Mouse (Mus musculus) spleen, adult 2 months (tissue): ENCODE results near the gene Plgrkt. TPM values are rescaled to one million over a fixed set of nuclear protein-coding genes. Genes with fewer than 3 reads are reported as not detected.

Source experiments
- DNase-seq, 2 experiments: peaks; one replicate each; pipeline versions ENCODE4 v3.0.0 to v3.0.0-alpha.2; 2012 to 2021; ENCODE audit warnings: low spot score in 2 of 2, low read depth in 1 of 2
- H3K27ac ChIP-seq: fragments of 200-500 bp; 2 replicates; pipeline ENCODE4 v1.5.1; 2012; ENCODE audit warnings: low read length, inconsistent platforms; ENCODE audit not compliant: insufficient read depth
- H3K27me3 ChIP-seq: fragments of 200-500 bp; 2 replicates; pipeline ENCODE4 v1.6.1; 2012; ENCODE audit warnings: mild to moderate bottlenecking, moderate library complexity, low read length, inconsistent platforms; ENCODE audit not compliant: control insufficient read depth, insufficient read depth
- H3K36me3 ChIP-seq: fragments of 200-500 bp; 2 replicates; pipeline ENCODE4 v1.6.1; 2012; ENCODE audit warnings: mild to moderate bottlenecking, low read length, inconsistent platforms; ENCODE audit not compliant: control insufficient read depth, insufficient read depth
- H3K4me1 ChIP-seq: fragments of 200-500 bp; 2 replicates; pipeline ENCODE4 v1.6.1; 2011; ENCODE audit warnings: inconsistent platforms; ENCODE audit not compliant: control insufficient read depth, insufficient read depth, insufficient read length
- H3K4me3 ChIP-seq: fragments of 200-500 bp; 2 replicates; pipeline ENCODE4 v1.5.1; 2011; ENCODE audit warnings: mild to moderate bottlenecking, inconsistent platforms; ENCODE audit not compliant: insufficient read depth, insufficient read length; ENCODE audit errors: extremely low read depth
- CTCF ChIP-seq: fragments of 200-500 bp; IDR thresholded peaks from 2 replicates; pipeline ENCODE4 v1.5.1; 2011; ENCODE audit warnings: mild to moderate bottlenecking, inconsistent platforms; ENCODE audit not compliant: insufficient read depth, insufficient read length, insufficient replicate concordance; ENCODE audit errors: extremely low read depth
- POLR2A ChIP-seq: fragments of 200-500 bp; IDR thresholded peaks from 2 replicates; pipeline ENCODE4 v1.6.1; 2011; ENCODE audit warnings: low read depth, low read length, inconsistent platforms
- WGBS: fragments of 180-500 bp; shearing (Covaris S2); methylation state at CpG from one replicate; pipeline ENCODE4 v1.1.7; 2018; 5-methylcytosine and 5-hydroxymethylcytosine counted together
- polyA plus RNA-seq: library from polyadenylated mRNA; depleted of rRNA; stranded (reverse); fragments of >200 nt; gene quantifications from 2 replicates; pipeline ENCODE4 v1.2.3, GENCODE M21; 2012; rRNA removed

Gene Plgrkt
- polyA plus RNA-seq, 1 experiment, result 55.6 TPM

- 95% methylated on average over 13 of the region's 13 CpGs for WGBS
- no peak for DNase-seq
- no peak for TF ChIP-seq POLR2A
- TF ChIP-seq CTCF, result no peak
- Histone ChIP-seq H3K4me1 (no peaks in the 10 kb centered on the region), H3K27ac (no peak overlapping the region), H3K36me3 (peaks cover 40% of the 10 kb centered on the region), H3K4me3 (no peak overlapping the region), H3K27me3 (no peaks in the 10 kb centered on the region)
These were observed 66.3 kb downstream of the Plgrkt start for GRCm38 (mm10) chr19:29300919-29301318.

Other genes starting within 250 kb of the Plgrkt start
- gene Jak2, start 115.6 kb downstream of the Plgrkt start, polyA plus RNA-seq, result 7.7 and 8.7 TPM in 2 replicates
- 1.5 and 2.1 TPM in 2 replicates for gene Insl6, start 42.0 kb downstream of the Plgrkt start, polyA plus RNA-seq
- not detected in 2 replicates for gene Rln1, start 32.7 kb downstream of the Plgrkt start, polyA plus RNA-seq
- gene Cd274, start 65 bp upstream of the Plgrkt start, polyA plus RNA-seq, result 10.4 and 11.0 TPM in 2 replicates
- gene Pdcd1lg2, start 43.5 kb upstream of the Plgrkt start, polyA plus RNA-seq, result 1.0 and 1.2 TPM in 2 replicates
- 6.7 and 8.4 TPM in 2 replicates for gene Ric1, start 154.9 kb upstream of the Plgrkt start, polyA plus RNA-seq